Mouse (Mus musculus): ENCODE results near the gene Tm7sf2. TPM values are rescaled to one million over a fixed set of nuclear protein-coding genes. Genes with fewer than 3 reads are reported as not detected.

Gene Tm7sf2
- total RNA-seq (2022) = 10 to 100 TPM; 18.9 to 29.9 (median 23.2) TPM

- DNase-seq (ENCODE audit: low spot score in 2 of 2) = peak; percentile 65 to 81
Measured at GRCm38 (mm10) chr19:6067724-6068415, at the start of gene Tm7sf2. Gene Tm7sf2 (minus strand): TSS chr19:6068373.

GRCm38 (mm10) chr19:6117346-6117985 is 49.3 kb upstream of the Tm7sf2 start:
- peak in 1 of 2 experiments; percentile 28 for DNase-seq (ENCODE audit: low spot score in 2 of 2)

- DNase-seq (ENCODE audit: low spot score in 2 of 2) = no peak
Measured at GRCm38 (mm10) chr19:6116113-6116850, 48.1 kb upstream of the Tm7sf2 start.

- DNase-seq (ENCODE audit: low spot score in 2 of 2) = no peak
Measured at GRCm38 (mm10) chr19:6113116-6113515, 44.9 kb upstream of the Tm7sf2 start.

GRCm38 (mm10) chr19:6105586-6105985 is 37.4 kb upstream of the Tm7sf2 start, which contains the start of gene Naaladl1:
Gene Naaladl1 (plus strand): TSS chr19:6105782.
- DNase-seq (ENCODE audit: low spot score in 2 of 2) = no peak

GRCm38 (mm10) chr19:6104476-6104875 is 36.3 kb upstream of the Tm7sf2 start:
- DNase-seq (ENCODE audit: low spot score in 2 of 2) = no peak

- DNase-seq (ENCODE audit: low spot score in 2 of 2) = no peak
Measured at GRCm38 (mm10) chr19:6102169-6102853, 34.1 kb upstream of the Tm7sf2 start.

GRCm38 (mm10) chr19:6101186-6101585 is 33.0 kb upstream of the Tm7sf2 start:
- no peak for DNase-seq (ENCODE audit: low spot score in 2 of 2)

- DNase-seq (ENCODE audit: low spot score in 2 of 2) = no peak
Measured at GRCm38 (mm10) chr19:6097847-6098246, 29.7 kb upstream of the Tm7sf2 start.

- DNase-seq (ENCODE audit: low spot score in 2 of 2) = no peak
Measured at GRCm38 (mm10) chr19:6094119-6094518, 25.9 kb upstream of the Tm7sf2 start, which contains the start of gene AC131692.1. Gene AC131692.1 (plus strand): TSS chr19:6094419.

GRCm38 (mm10) chr19:6088841-6089240 is 20.7 kb upstream of the Tm7sf2 start:
- no peak for DNase-seq (ENCODE audit: low spot score in 2 of 2)

- no peak for DNase-seq (ENCODE audit: low spot score in 2 of 2)
Measured at GRCm38 (mm10) chr19:6085417-6085879, 17.3 kb upstream of the Tm7sf2 start.

- peak; percentile 97 to 98 for DNase-seq (ENCODE audit: low spot score in 2 of 2)
Measured at GRCm38 (mm10) chr19:6084478-6085248, 16.5 kb upstream of the Tm7sf2 start, which contains the start of the genes Zfpl1 and Cdca5. Gene Zfpl1 (minus strand): TSS chr19:6084956. Gene Cdca5 (plus strand): TSS chr19:6084983.

- no peak for DNase-seq (ENCODE audit: low spot score in 2 of 2)
Measured at GRCm38 (mm10) chr19:6082156-6082555, 14.0 kb upstream of the Tm7sf2 start, which contains the start of gene Gm28374. Gene Gm28374 (minus strand): TSS chr19:6082256.

GRCm38 (mm10) chr19:6079983-6080480 is 11.9 kb upstream of the Tm7sf2 start, which contains the start of gene Tmem262:
Gene Tmem262 (plus strand): TSS chr19:6080033.
- no peak for DNase-seq (ENCODE audit: low spot score in 2 of 2)

- peak; percentile 79 to 82 for DNase-seq (ENCODE audit: low spot score in 2 of 2)
Measured at GRCm38 (mm10) chr19:6076564-6077393, 8.6 kb upstream of the Tm7sf2 start, which contains the start of gene Vps51. Gene Vps51 (minus strand): TSS chr19:6077231.

GRCm38 (mm10) chr19:6073889-6074288 is 5.7 kb upstream of the Tm7sf2 start:
- DNase-seq (ENCODE audit: low spot score in 2 of 2) = no peak

GRCm38 (mm10) chr19:6071261-6071660 is 3.1 kb upstream of the Tm7sf2 start:
- no peak for DNase-seq (ENCODE audit: low spot score in 2 of 2)

All from left cerebral cortex, adult 8-10 months (tissue).